Mouse (Mus musculus): ENCODE data around the gene Rab11fip4.

- TF ChIP-seq CTCF (IDR thresholded peaks at IDR 0.05; ENCODE audit: extremely low read depth, insufficient read depth, insufficient read length, insufficient replicate concordance) (no peak), POLR2A (IDR thresholded peaks at IDR 0.05; ENCODE audit: low read depth, low read length) (no peak)
These were observed 24.9 kb downstream of the Rab11fip4 start for GRCm38 (mm10) chr11:79615871-79616270.
